Mouse (Mus musculus) frontal cortex, adult 2 months (tissue): ENCODE data around the gene Klf8. TPM values are rescaled to one million over a fixed set of nuclear protein-coding genes. Genes with fewer than 3 reads are reported as not detected.

Experiments
- DNase-seq, 2 experiments: peaks; one replicate each; pipeline ENCODE4 v3.0.0; 2022; ENCODE audit warnings: low spot score in 1 of 2; ENCODE audit errors: extremely low spot score in 1 of 2
- polyA plus RNA-seq: library from polyadenylated mRNA; depleted of rRNA; stranded (reverse); fragments of >200 nt; gene quantifications from 2 replicates; pipeline ENCODE4 v1.2.3, GENCODE M21; 2012; rRNA removed

Klf8 gene
- polyA plus RNA-seq, 1 experiment = 2.2 TPM

DNA sequence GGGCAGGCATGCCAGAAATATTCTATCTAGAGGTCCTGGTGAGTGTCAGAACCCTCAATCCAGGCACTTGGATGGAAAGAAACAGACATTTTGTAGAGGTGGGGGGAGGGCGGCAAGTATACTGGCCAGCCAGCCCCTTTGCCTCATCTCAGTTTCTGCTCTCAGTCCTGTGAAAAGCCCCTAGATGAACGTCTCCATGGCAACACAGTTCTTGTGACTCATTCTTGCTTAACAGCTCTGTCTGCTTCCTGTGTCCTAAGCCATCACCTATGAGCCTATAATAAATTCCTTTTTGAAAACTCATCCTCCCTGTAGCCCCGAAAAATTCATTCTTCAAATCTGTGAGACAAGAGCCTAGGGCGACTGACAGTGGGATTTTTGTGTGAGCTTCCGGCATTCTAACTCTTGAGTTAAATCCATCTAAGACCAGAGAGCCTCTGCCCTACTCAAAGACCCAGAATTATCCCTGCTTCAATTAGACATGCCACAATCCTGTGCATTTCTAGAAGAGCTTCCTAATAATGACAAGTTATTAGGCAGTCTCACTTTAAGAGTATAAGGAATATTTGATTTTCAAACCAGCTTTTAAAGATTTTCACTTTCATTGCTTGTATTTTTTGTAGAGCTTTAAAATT is 196.5 kb downstream of the Klf8 start:
- peak in 1 of 2 experiments; percentile 16 for DNase-seq

GRCm38 (mm10) chrX:153439573-153439972 is 202.3 kb downstream of the Klf8 start:
- DNase-seq = no peak

DNA sequence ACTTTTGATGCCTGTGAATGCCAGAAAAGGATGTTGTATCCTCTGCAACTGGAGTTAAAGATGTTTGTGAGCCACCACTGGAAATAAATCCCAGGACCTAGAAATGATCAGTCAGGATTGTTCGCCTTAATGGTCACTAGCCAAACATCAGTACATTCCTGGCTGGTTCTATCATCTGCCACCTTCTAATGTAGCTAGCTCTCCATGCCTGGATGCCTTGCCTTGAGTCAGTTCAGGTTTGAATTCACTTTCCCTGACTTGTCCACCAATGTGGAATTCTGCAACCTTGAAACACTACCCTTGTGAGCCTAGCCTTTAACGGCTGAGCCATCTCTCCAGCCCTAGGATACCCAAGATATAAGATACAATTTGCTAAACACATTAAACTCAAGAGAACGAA is 202.8 kb downstream of the Klf8 start:
- no peak for DNase-seq

Other genes starting within 250 kb of the Klf8 start
- 1.1 and 1.7 TPM in 2 replicates for gene Usp51, start 231.0 kb upstream of the Klf8 start, polyA plus RNA-seq
- gene Mageh1, start 199.9 kb upstream of the Klf8 start, polyA plus RNA-seq = 51.4 and 60.0 TPM in 2 replicates
- 1.2 and 1.7 TPM in 2 replicates for gene Foxr2, start 118.7 kb upstream of the Klf8 start, polyA plus RNA-seq
- 66.6 and 76.5 TPM in 2 replicates for gene Rragb, start 97.5 kb upstream of the Klf8 start, polyA plus RNA-seq